Mouse (Mus musculus): ENCODE results near the gene Cpsf4l. TPM values are rescaled to one million over a fixed set of nuclear protein-coding genes. Genes with fewer than 3 reads are reported as not detected.
A peak's percentile ranks its signal among the peaks of the same experiment; 100 is the strongest.

Cpsf4l gene
- total and polyA plus RNA-seq, 3 experiments = not detected

GRCm38 (mm10) chr11:113747725-113748380 lies 38.0 kb upstream of the Cpsf4l start:
- ATAC-seq (ENCODE audit: extremely low read depth, insufficient number of reproducible peaks, low FRiP score, poor library complexity, severe bottlenecking) (no peak), DNase-seq (ENCODE audit: low spot score) (no peak)
- TF ChIP-seq CTCF (IDR thresholded peaks at IDR 0.05; ENCODE audit: low read depth, low read length) = no peak
- TF ChIP-seq TAL1 (conservative IDR thresholded peaks at IDR 0.05; ENCODE audit: low read depth, low read length) = no peak
- TF ChIP-seq GATA1 (IDR thresholded peaks at IDR 0.05; ENCODE audit: borderline replicate concordance, low read length) = no peak
- TF ChIP-seq GATA2 (IDR thresholded peaks at IDR 0.05; ENCODE audit: borderline replicate concordance, low read depth, low read length) = no peak
- TF ChIP-seq POLR2AphosphoS5 (IDR thresholded peaks at IDR 0.05; ENCODE audit: insufficient replicate concordance, low read depth, low read length) = no peak
- H3K4me3 ChIP-seq (ENCODE audit: low read depth, low read length) = peak overlapping the region; percentile 61; the same call in 1 of the 2 replicates
- H3K27me3 ChIP-seq (ENCODE audit: insufficient read depth, low read length) = no peaks in the 10 kb centered on the region
- H3K4me1 ChIP-seq (ENCODE audit: insufficient read depth, low read depth, low read length) = peaks cover 57% of the 10 kb centered on the region
- H3K9me3 ChIP-seq (replicated peaks) = peaks cover 7% of the 10 kb centered on the region
- peaks cover 56% of the 10 kb centered on the region for H3K36me3 ChIP-seq (replicated peaks)

GRCm38 (mm10) chr11:113747056-113747455 lies 37.2 kb upstream of the Cpsf4l start:
- H3K4me1 ChIP-seq (ENCODE audit: insufficient read depth, low read depth, low read length) = peaks cover 52% of the 10 kb centered on the region
- H3K36me3 ChIP-seq (replicated peaks) = peaks cover 63% of the 10 kb centered on the region
- TF ChIP-seq POLR2AphosphoS5 (IDR thresholded peaks at IDR 0.05; ENCODE audit: insufficient replicate concordance, low read depth, low read length) (no peak), CTCF (IDR thresholded peaks at IDR 0.05; ENCODE audit: low read depth, low read length) (no peak), TAL1 (conservative IDR thresholded peaks at IDR 0.05; ENCODE audit: low read depth, low read length) (no peak), GATA2 (IDR thresholded peaks at IDR 0.05; ENCODE audit: borderline replicate concordance, low read depth, low read length) (no peak)
- DNase-seq (ENCODE audit: low spot score) (peak; percentile 32), ATAC-seq (ENCODE audit: extremely low read depth, insufficient number of reproducible peaks, low FRiP score, poor library complexity, severe bottlenecking) (no peak)
- H3K27me3 ChIP-seq (ENCODE audit: insufficient read depth, low read length) = no peaks in the 10 kb centered on the region
- peaks cover 7% of the 10 kb centered on the region for H3K9me3 ChIP-seq (replicated peaks)
- H3K4me3 ChIP-seq (ENCODE audit: low read depth, low read length) = peak overlapping the region; percentile 61; the same call in 1 of the 2 replicates

GRCm38 (mm10) chr11:113745961-113746360 lies 36.1 kb upstream of the Cpsf4l start:
- Histone ChIP-seq H3K4me3 (ENCODE audit: low read depth, low read length) (no peak overlapping the region), H3K27me3 (ENCODE audit: insufficient read depth, low read length) (no peaks in the 10 kb centered on the region), H3K4me1 (ENCODE audit: insufficient read depth, low read depth, low read length) (peaks cover 52% of the 10 kb centered on the region), H3K9me3 (replicated peaks) (peaks cover 7% of the 10 kb centered on the region), H3K36me3 (replicated peaks) (peaks cover 74% of the 10 kb centered on the region)
- DNase-seq (ENCODE audit: low spot score) (no peak), ATAC-seq (ENCODE audit: extremely low read depth, insufficient number of reproducible peaks, low FRiP score, poor library complexity, severe bottlenecking) (no peak)
- TF ChIP-seq GATA1 (IDR thresholded peaks at IDR 0.05; ENCODE audit: borderline replicate concordance, low read length) = no peak
- TF ChIP-seq GATA2 (IDR thresholded peaks at IDR 0.05; ENCODE audit: borderline replicate concordance, low read depth, low read length) = no peak
- no peak for TF ChIP-seq POLR2AphosphoS5 (IDR thresholded peaks at IDR 0.05; ENCODE audit: insufficient replicate concordance, low read depth, low read length)
- no peak for TF ChIP-seq TAL1 (conservative IDR thresholded peaks at IDR 0.05; ENCODE audit: low read depth, low read length)
- TF ChIP-seq CTCF (IDR thresholded peaks at IDR 0.05; ENCODE audit: low read depth, low read length) = no peak

GRCm38 (mm10) chr11:113742998-113743397 lies 33.2 kb upstream of the Cpsf4l start:
- TF ChIP-seq GATA1 (IDR thresholded peaks at IDR 0.05; ENCODE audit: borderline replicate concordance, low read length) = no peak
- TF ChIP-seq POLR2AphosphoS5 (IDR thresholded peaks at IDR 0.05; ENCODE audit: insufficient replicate concordance, low read depth, low read length) = no peak
- no peak for TF ChIP-seq GATA2 (IDR thresholded peaks at IDR 0.05; ENCODE audit: borderline replicate concordance, low read depth, low read length)
- no peak for TF ChIP-seq TAL1 (conservative IDR thresholded peaks at IDR 0.05; ENCODE audit: low read depth, low read length)
- TF ChIP-seq CTCF (IDR thresholded peaks at IDR 0.05; ENCODE audit: low read depth, low read length) = no peak
- Histone ChIP-seq H3K4me3 (ENCODE audit: low read depth, low read length) (no peak overlapping the region), H3K27me3 (ENCODE audit: insufficient read depth, low read length) (no peaks in the 10 kb centered on the region), H3K4me1 (ENCODE audit: insufficient read depth, low read depth, low read length) (peaks cover 46% of the 10 kb centered on the region), H3K9me3 (replicated peaks) (peaks cover 7% of the 10 kb centered on the region), H3K36me3 (replicated peaks) (peaks cover 88% of the 10 kb centered on the region)
- ATAC-seq (ENCODE audit: extremely low read depth, insufficient number of reproducible peaks, low FRiP score, poor library complexity, severe bottlenecking) (no peak), DNase-seq (ENCODE audit: low spot score) (no peak)

- peaks cover 42% of the 10 kb centered on the region for H3K4me1 ChIP-seq (ENCODE audit: insufficient read depth, low read depth, low read length)
- H3K9me3 ChIP-seq (replicated peaks) = peaks cover 7% of the 10 kb centered on the region
- TF ChIP-seq GATA2 (IDR thresholded peaks at IDR 0.05; ENCODE audit: borderline replicate concordance, low read depth, low read length) = no peak
- TF ChIP-seq TAL1 (conservative IDR thresholded peaks at IDR 0.05; ENCODE audit: low read depth, low read length) = no peak
- no peak for TF ChIP-seq CTCF (IDR thresholded peaks at IDR 0.05; ENCODE audit: low read depth, low read length)
- TF ChIP-seq POLR2AphosphoS5 (IDR thresholded peaks at IDR 0.05; ENCODE audit: insufficient replicate concordance, low read depth, low read length) = no peak
- no peak for TF ChIP-seq GATA1 (IDR thresholded peaks at IDR 0.05; ENCODE audit: borderline replicate concordance, low read length)
- ATAC-seq (ENCODE audit: extremely low read depth, insufficient number of reproducible peaks, low FRiP score, poor library complexity, severe bottlenecking) (no peak), DNase-seq (ENCODE audit: low spot score) (no peak)
- H3K36me3 ChIP-seq (replicated peaks) = peaks cover 91% of the 10 kb centered on the region
- no peak overlapping the region for H3K4me3 ChIP-seq (ENCODE audit: low read depth, low read length)
- H3K27me3 ChIP-seq (ENCODE audit: insufficient read depth, low read length) = no peaks in the 10 kb centered on the region
Observed at GRCm38 (mm10) chr11:113740100-113740499, 30.3 kb upstream of the Cpsf4l start.

GRCm38 (mm10) chr11:113739213-113739612 lies 29.4 kb upstream of the Cpsf4l start:
- H3K4me1 ChIP-seq (ENCODE audit: insufficient read depth, low read depth, low read length) = peaks cover 51% of the 10 kb centered on the region

More at GRCm38 (mm10) chr11:113739213-113739612, 29.4 kb upstream of the Cpsf4l start:
- Histone ChIP-seq H3K36me3 (replicated peaks) (peaks cover 93% of the 10 kb centered on the region), H3K9me3 (replicated peaks) (peaks cover 7% of the 10 kb centered on the region), H3K4me3 (ENCODE audit: low read depth, low read length) (no peak overlapping the region), H3K27me3 (ENCODE audit: insufficient read depth, low read length) (no peaks in the 10 kb centered on the region)
- TF ChIP-seq GATA1 (IDR thresholded peaks at IDR 0.05; ENCODE audit: borderline replicate concordance, low read length) (no peak), GATA2 (IDR thresholded peaks at IDR 0.05; ENCODE audit: borderline replicate concordance, low read depth, low read length) (no peak), CTCF (IDR thresholded peaks at IDR 0.05; ENCODE audit: low read depth, low read length) (no peak), TAL1 (conservative IDR thresholded peaks at IDR 0.05; ENCODE audit: low read depth, low read length) (no peak), POLR2AphosphoS5 (IDR thresholded peaks at IDR 0.05; ENCODE audit: insufficient replicate concordance, low read depth, low read length) (no peak)
- DNase-seq (ENCODE audit: low spot score) = no peak
- ATAC-seq (ENCODE audit: extremely low read depth, insufficient number of reproducible peaks, low FRiP score, poor library complexity, severe bottlenecking) = no peak
